Mouse (Mus musculus): ENCODE results near the gene Gm21985.
"Not testable (repeated sequence)": the region's sequence is repeated elsewhere in the genome, so short reads cannot be mapped to it uniquely, and the experiment has no call there.

The Gm21985 gene

GRCm38 (mm10) chr2:112265448-112266241 lies 469 bp upstream of the Gm21985 start, which contains the start of gene Slc12a6:
Gene Slc12a6, plus strand, starts transcription at chr2:112265825.
- peak; percentile 91 for DNase-seq

GRCm38 (mm10) chr2:112266780-112267179 lies 666 bp downstream of the Gm21985 start:
- no peak for DNase-seq

- DNase-seq = no peak
Observed at GRCm38 (mm10) chr2:112267547-112268269, 1.6 kb downstream of the Gm21985 start.

GRCm38 (mm10) chr2:112270011-112270410 lies 3.9 kb downstream of the Gm21985 start:
- DNase-seq = no peak

- DNase-seq = no peak
Observed at GRCm38 (mm10) chr2:112272909-112273308, 6.8 kb downstream of the Gm21985 start.

GRCm38 (mm10) chr2:112273474-112273873 lies 7.4 kb downstream of the Gm21985 start:
- no peak for DNase-seq

GRCm38 (mm10) chr2:112276870-112277269 lies 10.8 kb downstream of the Gm21985 start:
- DNase-seq = no peak

- DNase-seq = no peak
Observed at GRCm38 (mm10) chr2:112282846-112283245, 16.7 kb downstream of the Gm21985 start.

GRCm38 (mm10) chr2:112284363-112285030 lies 18.4 kb downstream of the Gm21985 start:
- DNase-seq = no peak

GRCm38 (mm10) chr2:112285031-112285390 lies 18.9 kb downstream of the Gm21985 start:
- DNase-seq = no peak

GRCm38 (mm10) chr2:112286062-112286461 lies 19.9 kb downstream of the Gm21985 start:
- DNase-seq = not testable (repeated sequence)

- DNase-seq = no peak
Observed at GRCm38 (mm10) chr2:112287059-112287458, 20.9 kb downstream of the Gm21985 start.

- DNase-seq = no peak
Observed at GRCm38 (mm10) chr2:112289507-112289906, 23.4 kb downstream of the Gm21985 start.

GRCm38 (mm10) chr2:112292823-112293222 lies 26.7 kb downstream of the Gm21985 start:
- DNase-seq = no peak

- no peak for DNase-seq
Observed at GRCm38 (mm10) chr2:112296211-112296610, 30.1 kb downstream of the Gm21985 start.

- no peak for DNase-seq
Observed at GRCm38 (mm10) chr2:112298221-112298620, 32.1 kb downstream of the Gm21985 start.

- no peak for DNase-seq
Observed at GRCm38 (mm10) chr2:112308671-112309070, 42.6 kb downstream of the Gm21985 start.

- DNase-seq = no peak
Observed at GRCm38 (mm10) chr2:112309161-112309600, 43.1 kb downstream of the Gm21985 start.

- no peak for DNase-seq
Observed at GRCm38 (mm10) chr2:112315638-112316037, 49.5 kb downstream of the Gm21985 start.

GRCm38 (mm10) chr2:112318227-112318626 lies 52.1 kb downstream of the Gm21985 start:
- DNase-seq = no peak

GRCm38 (mm10) chr2:112318905-112319304 lies 52.8 kb downstream of the Gm21985 start:
- no peak for DNase-seq

GRCm38 (mm10) chr2:112328069-112328777 lies 62.1 kb downstream of the Gm21985 start:
- DNase-seq = no peak
